Mouse (Mus musculus) forebrain, embryonic 10.5 days (tissue): ENCODE data around the gene Gp1ba. TPM values are rescaled to one million over a fixed set of nuclear protein-coding genes. Genes with fewer than 3 reads are reported as not detected.
A peak's percentile ranks its signal among the peaks of the same experiment; 100 is the strongest.

ENCODE experiments used
- DNase-seq: peaks from one replicate; pipeline ENCODE4 v3.0.0-alpha.2; 2017; ENCODE audit warnings: low spot score; ENCODE audit errors: extremely low spot score
- H3K27ac ChIP-seq: fragments of 300-500 bp; sonication (generic); 2 replicates; pipeline ENCODE4 v1.5.1; 2016; ENCODE audit warnings: mild to moderate bottlenecking
- H3K27me3 ChIP-seq: fragments of 300-500 bp; sonication (generic); 2 replicates; pipeline ENCODE4 v1.6.1; 2016; ENCODE audit warnings: mild to moderate bottlenecking; ENCODE audit not compliant: poor library complexity, severe bottlenecking
- H3K36me3 ChIP-seq: fragments of 300-500 bp; sonication (generic); replicated peaks from 2 replicates; pipeline ENCODE4 v1.6.1; 2016; ENCODE audit warnings: mild to moderate bottlenecking, moderate library complexity
- H3K4me1 ChIP-seq: fragments of 300-500 bp; sonication (generic); 2 replicates; pipeline ENCODE4 v1.6.1; 2016
- H3K4me3 ChIP-seq: fragments of 300-500 bp; sonication (generic); 2 replicates; pipeline ENCODE4 v1.5.1; 2016; ENCODE audit warnings: mild to moderate bottlenecking, moderate library complexity
- H3K9me3 ChIP-seq: fragments of 300-500 bp; sonication (generic); 2 replicates; pipeline ENCODE4 v1.6.1; 2016; ENCODE audit warnings: mild to moderate bottlenecking, moderate library complexity
- WGBS: fragments of 180-500 bp; shearing (Covaris S2); methylation state at CpG from one replicate; pipeline ENCODE4 v1.1.7; 2016; 5-methylcytosine and 5-hydroxymethylcytosine counted together
- polyA plus RNA-seq: library from polyadenylated mRNA; unstranded; fragments of >200 nt; fragmentation: Nextera tagmentation; extraction: Ambion mirVana; gene quantifications from 2 replicates; pipeline ENCODE4 v1.2.1, GENCODE M21; 2016

Gp1ba gene
- polyA plus RNA-seq, 1 experiment from 2014 or later, result 0.56 TPM

DNA sequence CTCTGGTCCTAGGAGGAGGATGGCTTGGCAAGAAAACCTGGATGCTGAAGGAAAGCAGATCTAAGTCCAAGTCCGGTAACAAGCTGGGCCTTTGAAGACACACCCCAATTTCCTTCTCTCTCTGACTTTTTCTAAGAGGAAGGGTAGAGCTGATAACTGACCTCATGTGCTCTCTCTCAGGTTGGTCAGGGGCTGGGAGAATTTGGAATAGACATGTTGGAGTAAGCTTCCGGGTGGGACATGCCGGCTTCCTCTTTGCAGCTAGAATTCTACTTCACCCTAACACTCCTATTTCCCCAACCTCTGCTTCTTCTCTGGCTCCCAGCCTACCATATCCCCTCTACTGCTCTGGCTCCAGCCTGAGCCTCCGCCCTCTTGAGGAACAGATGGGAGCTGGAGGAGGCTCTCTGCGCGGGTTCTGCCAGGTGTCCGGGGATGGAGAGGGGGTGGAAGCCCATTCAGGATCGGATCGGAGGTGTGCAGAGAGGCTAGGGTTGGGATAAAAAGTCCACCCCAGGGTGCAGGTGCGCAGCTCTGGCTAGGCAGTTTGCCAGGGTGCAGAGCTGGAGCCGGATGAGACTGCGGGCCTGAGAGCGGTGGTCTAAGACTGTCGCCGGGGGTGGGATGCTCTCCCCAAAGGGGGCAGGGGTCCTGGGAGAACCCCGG is 48.1 kb downstream of the Gp1ba start:
- peak; percentile 49 for DNase-seq
- Histone ChIP-seq H3K27me3 (no peaks in the 10 kb centered on the region; the same call in 1 of the 2 replicates), H3K36me3 (peaks cover 33% of the 10 kb centered on the region), H3K4me1 (peaks cover 51% of the 10 kb centered on the region), H3K4me3 (peak overlapping the region; percentile 92), H3K27ac (peak overlapping the region; percentile 92), H3K9me3 (no peaks in the 10 kb centered on the region)
- 3% methylated on average over 16 of the region's 16 CpGs for WGBS

- under 1% methylated on average over 55 of the region's 55 CpGs for WGBS
These were observed 48.8 kb downstream of the Gp1ba start, which contains the start of gene Camta2 for GRCm38 (mm10) chr11:70687601-70688199. Gene Camta2 (minus strand): TSS chr11:70688105.

DNA sequence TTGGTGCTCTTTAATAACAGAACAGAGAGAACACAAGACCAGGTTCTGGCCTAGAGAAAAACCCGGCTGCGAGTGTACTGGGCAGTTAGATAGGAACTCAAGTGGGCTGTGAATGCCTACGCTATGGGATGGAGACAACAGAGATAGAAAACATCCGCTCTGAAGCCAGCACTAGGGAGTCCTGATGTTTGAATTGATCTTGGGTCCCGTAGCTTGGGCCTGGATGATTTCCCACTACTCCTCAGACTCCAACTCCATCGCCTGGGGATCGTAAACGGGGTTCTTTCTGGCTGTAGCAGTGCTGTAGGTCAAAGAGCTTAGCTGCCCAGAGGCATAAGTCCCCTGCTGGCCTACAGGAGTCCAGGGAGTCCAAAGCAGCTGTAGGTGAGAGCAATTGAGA is 49.5 kb downstream of the Gp1ba start:
- H3K4me3 ChIP-seq, result peak overlapping the region; percentile 92
- WGBS, result 15% methylated on average over 8 of the region's 8 CpGs
- DNase-seq, result no peak
- peaks cover 38% of the 10 kb centered on the region for H3K4me1 ChIP-seq
- peaks cover 23% of the 10 kb centered on the region for H3K36me3 ChIP-seq
- H3K27ac ChIP-seq, result peak overlapping the region; percentile 92
- no peaks in the 10 kb centered on the region for H3K9me3 ChIP-seq
- no peaks in the 10 kb centered on the region; the same call in 1 of the 2 replicates for H3K27me3 ChIP-seq

More at GRCm38 (mm10) chr11:70687601-70688199, 48.8 kb downstream of the Gp1ba start, which contains the start of gene Camta2:
- Histone ChIP-seq H3K36me3 (peaks cover 30% of the 10 kb centered on the region), H3K4me3 (peak within 1 kb of the TSS; percentile 92), H3K9me3 (no peaks in the 10 kb centered on the region), H3K27me3 (no peaks in the 10 kb centered on the region; the same call in 1 of the 2 replicates), H3K4me1 (peaks cover 44% of the 10 kb centered on the region), H3K27ac (peak within 1 kb of the TSS; percentile 92)
- DNase-seq, result peak; percentile 84

GRCm38 (mm10) chr11:70689578-70689977 is 50.7 kb downstream of the Gp1ba start:
- Histone ChIP-seq H3K9me3 (no peaks in the 10 kb centered on the region), H3K36me3 (peaks cover 11% of the 10 kb centered on the region), H3K27ac (no peak overlapping the region), H3K4me1 (peaks cover 37% of the 10 kb centered on the region), H3K4me3 (no peak overlapping the region), H3K27me3 (no peaks in the 10 kb centered on the region; the same call in 1 of the 2 replicates)
- no peak for DNase-seq
- WGBS, result 48% methylated on average over 4 of the region's 4 CpGs

Other genes with a start within 250 kb of the Gp1ba start
- 56.2 and 58.8 TPM in 2 replicates for gene Pelp1, start 229.1 kb upstream of the Gp1ba start, polyA plus RNA-seq
- gene Arrb2, start 206.5 kb upstream of the Gp1ba start, polyA plus RNA-seq, result 31.4 and 32.9 TPM in 2 replicates
- gene Med11, start 187.2 kb upstream of the Gp1ba start, polyA plus RNA-seq, result 43.5 and 44.5 TPM in 2 replicates
- gene Zmynd15, start 179.7 kb upstream of the Gp1ba start, polyA plus RNA-seq, result 0.14 and 0.38 TPM in 2 replicates
- 0.40 and 0.47 TPM in 2 replicates for gene Cxcl16, start 179.1 kb upstream of the Gp1ba start, polyA plus RNA-seq
- gene Tm4sf5, start 133.9 kb upstream of the Gp1ba start, polyA plus RNA-seq, result 0.52 and 0.82 TPM in 2 replicates
- 0.22 TPM in 1 of 2 replicates, not detected in the other for gene Vmo1, start 124.5 kb upstream of the Gp1ba start, polyA plus RNA-seq
- 0.15 and 0.54 TPM in 2 replicates for gene Gltpd2, start 119.9 kb upstream of the Gp1ba start, polyA plus RNA-seq
- gene Psmb6, start 113.8 kb upstream of the Gp1ba start, polyA plus RNA-seq, result 1,074 and 1,112 TPM in 2 replicates
- not detected in 2 replicates for gene Gm40193, start 106.2 kb upstream of the Gp1ba start, polyA plus RNA-seq
- 2.7 and 3.1 TPM in 2 replicates for gene Pld2, start 99.1 kb upstream of the Gp1ba start, polyA plus RNA-seq
- 12.5 and 12.7 TPM in 2 replicates for gene Mink1, start 76.2 kb upstream of the Gp1ba start, polyA plus RNA-seq
- not detected in 2 replicates for gene 4930544D05Rik, start 23.3 kb upstream of the Gp1ba start, polyA plus RNA-seq
- not detected in 2 replicates for gene Chrne, start 19.9 kb upstream of the Gp1ba start, polyA plus RNA-seq
- gene Rnf167, start 8.1 kb downstream of the Gp1ba start, polyA plus RNA-seq, result 71.3 and 79.9 TPM in 2 replicates
- gene Slc25a11, start 8.4 kb downstream of the Gp1ba start, polyA plus RNA-seq, result 138 TPM in 2 replicates
- gene Pfn1, start 15.5 kb downstream of the Gp1ba start, polyA plus RNA-seq, result 1,843 and 1,871 TPM in 2 replicates
- 33.4 and 44.7 TPM in 2 replicates for gene Eno3, start 18.1 kb downstream of the Gp1ba start, polyA plus RNA-seq
- 176 and 181 TPM in 2 replicates for gene Spag7, start 30.3 kb downstream of the Gp1ba start, polyA plus RNA-seq
- gene Camta2, start 49.0 kb downstream of the Gp1ba start, polyA plus RNA-seq, result 7.4 and 9.1 TPM in 2 replicates
- gene Inca1, start 61.0 kb downstream of the Gp1ba start, polyA plus RNA-seq, result 0.63 and 1.1 TPM in 2 replicates
- 1.5 and 1.8 TPM in 2 replicates for gene Kif1c, start 61.4 kb downstream of the Gp1ba start, polyA plus RNA-seq
- gene Zfp3, start 125.1 kb downstream of the Gp1ba start, polyA plus RNA-seq, result 7.4 and 7.5 TPM in 2 replicates
- gene Scimp, start 173.5 kb downstream of the Gp1ba start, polyA plus RNA-seq, result not detected in 2 replicates
- gene Rabep1, start 205.7 kb downstream of the Gp1ba start, polyA plus RNA-seq, result 33.2 and 37.9 TPM in 2 replicates